Mouse (Mus musculus) olfactory bulb, adult 2 months (tissue): Measurements from ENCODE around the gene Nt5c2.

ENCODE experiments used
- CTCF ChIP-seq: fragments of 200-500 bp; IDR thresholded peaks from 2 replicates; pipeline ENCODE4 v1.5.1; 2012; ENCODE audit warnings: low read depth, mild to moderate bottlenecking, low read length, moderate library complexity; ENCODE audit not compliant: insufficient read depth
- POLR2A ChIP-seq: fragments of 200-500 bp; IDR thresholded peaks from 2 replicates; pipeline ENCODE4 v1.6.1; 2012; ENCODE audit warnings: mild to moderate bottlenecking, low read depth, low read length, moderate library complexity; ENCODE audit not compliant: insufficient read depth

DNA sequence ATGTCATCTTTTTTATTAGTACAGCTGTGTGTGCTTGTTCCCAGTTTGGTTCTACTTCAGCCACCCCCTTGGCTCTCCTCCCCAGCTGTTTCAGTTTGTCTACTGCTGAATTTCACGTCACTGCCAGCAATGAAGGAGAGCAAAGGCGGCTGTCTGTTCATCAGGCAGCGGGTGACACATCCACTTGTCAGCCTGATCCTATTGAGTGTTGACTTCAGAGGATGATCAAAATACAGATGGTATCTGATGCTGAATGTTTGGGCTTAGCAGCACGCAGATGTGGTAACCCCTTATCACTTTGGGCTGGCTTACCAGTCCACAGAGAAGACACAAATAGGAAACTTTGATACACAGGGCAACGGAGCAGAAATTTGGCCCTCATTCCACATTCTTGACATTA, 168.5 kb downstream of the Nt5c2 start:
- TF ChIP-seq POLR2A (no peak), CTCF (no peak)
